Mouse (Mus musculus): ENCODE results near the gene St6galnac5. TPM values are rescaled to one million over a fixed set of nuclear protein-coding genes. Genes with fewer than 3 reads are reported as not detected.
A peak's percentile ranks its signal among the peaks of the same experiment; 100 is the strongest.

The St6galnac5 gene
- polyA plus RNA-seq, 1 experiment from 2014 or later = 0.27 TPM

- Histone ChIP-seq H3K27me3 (replicated peaks) (no peaks in the 10 kb centered on the region), H3K9me3 (peaks cover 3% of the 10 kb centered on the region; the same call in 1 of the 2 replicates), H3K9ac (no peak overlapping the region), H3K4me2 (no peak overlapping the region), H3K27ac (replicated peaks) (no peak overlapping the region), H3K4me1 (no peaks in the 10 kb centered on the region), H3K4me3 (no peak overlapping the region), H3K36me3 (no peaks in the 10 kb centered on the region)
- ATAC-seq (ENCODE audit: extremely low read depth, insufficient number of reproducible peaks, low FRiP score, low TSS enrichment) = peak; percentile 42; the same call in 1 of the 2 replicates
- WGBS = 84% methylated on average over 15 of the region's 15 CpGs
These were observed 32.7 kb downstream of the St6galnac5 start for GRCm38 (mm10) chr3:152949233-152949777.

DNA sequence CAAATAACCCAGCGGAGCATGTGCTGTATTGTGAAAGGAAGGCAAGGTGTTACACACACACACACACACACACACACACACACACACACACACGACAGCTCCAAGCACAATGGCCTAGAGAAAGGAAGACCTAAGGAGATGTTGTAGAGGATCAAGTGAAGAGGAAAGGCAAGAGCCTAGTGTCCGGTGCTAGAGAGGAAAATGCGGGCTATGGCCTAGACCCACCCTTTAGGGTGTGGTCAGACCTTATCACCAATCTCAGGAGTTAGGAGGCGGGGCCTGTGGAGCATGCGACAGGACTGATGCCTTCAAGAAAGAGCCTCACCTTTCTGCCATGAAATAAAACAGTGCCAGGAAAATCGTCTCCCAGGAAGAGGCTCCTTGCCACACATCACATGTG is 33.5 kb downstream of the St6galnac5 start:
- Histone ChIP-seq H3K4me1 (no peaks in the 10 kb centered on the region), H3K36me3 (no peaks in the 10 kb centered on the region), H3K27ac (replicated peaks) (no peak overlapping the region), H3K4me3 (no peak overlapping the region), H3K9me3 (peaks cover 3% of the 10 kb centered on the region; the same call in 1 of the 2 replicates), H3K4me2 (no peak overlapping the region), H3K27me3 (replicated peaks) (no peaks in the 10 kb centered on the region), H3K9ac (no peak overlapping the region)
- no peak for ATAC-seq (ENCODE audit: extremely low read depth, insufficient number of reproducible peaks, low FRiP score, low TSS enrichment)
- 76% methylated on average over 7 of the region's 7 CpGs for WGBS

GRCm38 (mm10) chr3:152947031-152947640 is 34.9 kb downstream of the St6galnac5 start:
- no peak for ATAC-seq (ENCODE audit: extremely low read depth, insufficient number of reproducible peaks, low FRiP score, low TSS enrichment)
- no peaks in the 10 kb centered on the region for H3K27me3 ChIP-seq (replicated peaks)
- H3K4me1 ChIP-seq = no peaks in the 10 kb centered on the region
- H3K27ac ChIP-seq (replicated peaks) = no peak overlapping the region
- no peaks in the 10 kb centered on the region for H3K36me3 ChIP-seq
- 80% methylated on average over 11 of the region's 11 CpGs for WGBS
- peaks cover 3% of the 10 kb centered on the region; the same call in 1 of the 2 replicates for H3K9me3 ChIP-seq
- H3K4me2 ChIP-seq = no peak overlapping the region
- H3K9ac ChIP-seq = no peak overlapping the region
- H3K4me3 ChIP-seq = no peak overlapping the region

DNA sequence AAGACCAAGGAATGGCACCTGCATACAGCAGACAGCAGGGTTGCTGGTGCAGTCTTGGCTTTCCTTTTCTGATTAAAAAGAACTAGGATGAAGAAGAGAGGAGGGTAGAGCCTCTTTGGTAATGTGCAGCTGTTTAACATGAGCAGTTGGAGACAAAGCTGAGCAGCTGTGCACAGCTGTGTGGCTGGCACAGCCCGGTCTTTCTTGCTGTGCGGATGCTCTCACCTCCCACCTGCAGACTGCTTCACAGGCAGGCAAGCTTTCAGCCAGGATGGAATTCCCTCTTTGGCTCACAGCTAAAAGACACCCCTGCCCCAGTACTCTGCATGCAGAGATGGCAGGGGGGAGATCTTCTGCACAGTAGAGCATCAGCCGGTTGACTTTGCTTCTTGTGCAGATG is 37.3 kb downstream of the St6galnac5 start:
- ATAC-seq (ENCODE audit: extremely low read depth, insufficient number of reproducible peaks, low FRiP score, low TSS enrichment) = no peak
- H3K4me2 ChIP-seq = no peak overlapping the region
- H3K9ac ChIP-seq = no peak overlapping the region
- H3K27me3 ChIP-seq (replicated peaks) = no peaks in the 10 kb centered on the region
- no peaks in the 10 kb centered on the region for H3K9me3 ChIP-seq
- 83% methylated on average over 3 of the region's 3 CpGs for WGBS
- H3K4me3 ChIP-seq = no peak overlapping the region
- H3K36me3 ChIP-seq = no peaks in the 10 kb centered on the region
- H3K4me1 ChIP-seq = no peaks in the 10 kb centered on the region
- no peak overlapping the region for H3K27ac ChIP-seq (replicated peaks)

GRCm38 (mm10) chr3:152942985-152943384 is 39.1 kb downstream of the St6galnac5 start:
- Histone ChIP-seq H3K4me1 (no peaks in the 10 kb centered on the region), H3K4me2 (no peak overlapping the region), H3K4me3 (no peak overlapping the region), H3K27ac (replicated peaks) (no peak overlapping the region), H3K9me3 (no peaks in the 10 kb centered on the region), H3K36me3 (no peaks in the 10 kb centered on the region), H3K9ac (no peak overlapping the region), H3K27me3 (replicated peaks) (no peaks in the 10 kb centered on the region)
- ATAC-seq (ENCODE audit: extremely low read depth, insufficient number of reproducible peaks, low FRiP score, low TSS enrichment) = no peak
- 64% methylated on average over 11 of the region's 11 CpGs for WGBS

DNA sequence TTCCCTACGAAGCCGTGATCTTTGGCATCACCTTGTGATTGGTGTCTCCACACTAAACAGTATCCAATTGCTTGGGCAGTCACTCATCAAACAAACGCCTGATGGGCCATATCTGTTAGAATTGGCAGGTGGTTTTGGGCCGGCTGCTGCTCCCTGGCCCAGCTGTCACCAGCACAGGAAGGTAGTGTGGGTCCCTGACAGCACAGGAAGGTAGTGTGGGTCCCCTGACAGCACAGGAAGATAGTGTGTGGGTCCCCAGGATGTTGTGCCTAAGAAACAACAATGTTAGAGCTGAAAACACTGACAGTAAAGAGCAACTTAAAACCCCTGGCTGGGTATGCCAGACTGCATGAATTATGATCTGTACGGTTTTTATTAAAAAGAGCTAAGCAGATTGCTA is 40.4 kb downstream of the St6galnac5 start:
- no peaks in the 10 kb centered on the region for H3K9me3 ChIP-seq
- no peaks in the 10 kb centered on the region for H3K27me3 ChIP-seq (replicated peaks)
- no peak overlapping the region for H3K4me2 ChIP-seq
- no peak for ATAC-seq (ENCODE audit: extremely low read depth, insufficient number of reproducible peaks, low FRiP score, low TSS enrichment)
- no peaks in the 10 kb centered on the region for H3K4me1 ChIP-seq
- 69% methylated on average over 5 of the region's 5 CpGs for WGBS
- no peak overlapping the region for H3K9ac ChIP-seq
- no peaks in the 10 kb centered on the region for H3K36me3 ChIP-seq
- no peak overlapping the region for H3K4me3 ChIP-seq
- H3K27ac ChIP-seq (replicated peaks) = no peak overlapping the region

DNA sequence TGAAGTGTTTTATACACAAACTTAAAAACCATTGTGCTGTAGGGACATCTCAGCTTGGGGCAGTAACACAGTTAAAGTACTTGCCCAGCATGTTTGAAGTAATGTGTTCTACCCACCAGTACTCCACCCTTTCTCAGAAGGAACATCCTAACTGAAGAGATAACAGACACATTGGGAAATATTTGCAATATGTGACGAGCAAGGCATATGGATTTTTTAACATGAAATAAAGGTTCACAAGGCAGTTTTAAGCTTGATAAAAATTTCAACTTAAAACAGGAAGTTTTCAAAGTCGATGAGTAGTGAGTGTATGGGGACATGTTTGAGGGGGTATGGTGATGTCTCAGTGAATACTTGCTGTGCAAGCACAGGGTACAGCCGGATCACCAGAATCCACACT is 45.7 kb downstream of the St6galnac5 start:
- WGBS = 81% methylated on average over 3 of the region's 3 CpGs
- no peak for ATAC-seq (ENCODE audit: extremely low read depth, insufficient number of reproducible peaks, low FRiP score, low TSS enrichment)
- H3K9ac ChIP-seq = no peak overlapping the region
- H3K4me1 ChIP-seq = no peaks in the 10 kb centered on the region
- no peaks in the 10 kb centered on the region for H3K27me3 ChIP-seq (replicated peaks)
- H3K4me2 ChIP-seq = no peak overlapping the region
- H3K9me3 ChIP-seq = no peaks in the 10 kb centered on the region
- H3K36me3 ChIP-seq = no peaks in the 10 kb centered on the region
- no peak overlapping the region for H3K27ac ChIP-seq (replicated peaks)
- no peak overlapping the region for H3K4me3 ChIP-seq

GRCm38 (mm10) chr3:152933737-152934136 is 48.3 kb downstream of the St6galnac5 start:
- H3K4me2 ChIP-seq = no peak overlapping the region
- H3K9ac ChIP-seq = no peak overlapping the region
- peaks cover 11% of the 10 kb centered on the region for H3K4me1 ChIP-seq
- no peaks in the 10 kb centered on the region for H3K9me3 ChIP-seq
- no peak overlapping the region for H3K27ac ChIP-seq (replicated peaks)
- 88% methylated on average over 3 of the region's 3 CpGs for WGBS
- no peaks in the 10 kb centered on the region for H3K36me3 ChIP-seq
- H3K27me3 ChIP-seq (replicated peaks) = no peaks in the 10 kb centered on the region; the same call in 1 of the 2 replicates
- no peak overlapping the region for H3K4me3 ChIP-seq
- no peak for ATAC-seq (ENCODE audit: extremely low read depth, insufficient number of reproducible peaks, low FRiP score, low TSS enrichment)

DNA sequence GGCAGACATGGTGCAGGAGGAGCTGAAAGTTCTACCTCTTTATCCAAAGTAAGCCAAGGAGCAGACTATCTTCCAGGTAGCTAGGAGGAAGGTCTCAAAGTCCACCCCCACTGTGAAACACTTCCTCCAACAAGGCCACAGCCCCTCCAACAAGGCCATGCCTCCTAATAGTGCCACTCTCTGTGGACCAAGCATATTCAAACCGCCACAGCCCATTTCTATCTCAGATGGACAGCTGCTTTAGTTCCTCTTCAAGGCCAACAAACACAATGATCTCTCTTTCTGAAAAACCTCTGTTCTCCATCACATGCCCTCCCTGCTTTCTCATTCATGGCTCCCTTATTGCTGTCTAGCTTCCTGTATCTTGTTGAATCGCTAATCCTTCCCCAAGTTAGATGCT is 49.5 kb downstream of the St6galnac5 start:
- WGBS = 82% methylated on average over 2 of the region's 2 CpGs
- no peak overlapping the region for H3K4me3 ChIP-seq
- no peaks in the 10 kb centered on the region for H3K36me3 ChIP-seq
- no peak overlapping the region for H3K27ac ChIP-seq (replicated peaks)
- no peak overlapping the region for H3K9ac ChIP-seq
- H3K9me3 ChIP-seq = no peaks in the 10 kb centered on the region
- peaks cover 18% of the 10 kb centered on the region for H3K4me1 ChIP-seq
- H3K4me2 ChIP-seq = no peak overlapping the region
- H3K27me3 ChIP-seq (replicated peaks) = no peaks in the 10 kb centered on the region; the same call in 1 of the 2 replicates
- no peak for ATAC-seq (ENCODE audit: extremely low read depth, insufficient number of reproducible peaks, low FRiP score, low TSS enrichment)

DNA sequence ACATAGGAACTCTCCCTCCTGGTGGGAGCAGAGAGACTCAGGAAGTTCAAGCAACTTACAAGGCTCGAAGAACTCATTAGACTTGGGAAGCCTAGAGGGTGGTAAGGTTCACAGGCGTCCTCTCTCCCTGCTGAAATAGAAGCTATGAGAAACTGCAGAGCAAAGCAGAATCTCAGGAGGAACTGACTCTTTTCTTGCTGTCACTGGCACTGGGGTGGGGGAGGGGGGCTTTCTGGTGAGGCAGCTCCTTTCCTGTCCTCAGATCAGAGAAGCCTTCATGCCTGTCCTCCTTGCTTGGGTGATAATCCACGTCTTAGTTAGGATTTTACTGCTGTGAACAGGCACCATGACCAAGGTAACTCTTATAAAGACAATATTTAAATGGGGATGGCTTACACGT is 50.0 kb downstream of the St6galnac5 start:
- Histone ChIP-seq H3K4me1 (peaks cover 18% of the 10 kb centered on the region), H3K9me3 (no peaks in the 10 kb centered on the region), H3K36me3 (no peaks in the 10 kb centered on the region), H3K27ac (replicated peaks) (no peak overlapping the region), H3K4me2 (no peak overlapping the region), H3K4me3 (no peak overlapping the region), H3K27me3 (replicated peaks) (no peaks in the 10 kb centered on the region; the same call in none of the 2 replicates), H3K9ac (no peak overlapping the region)
- 62% methylated on average over 4 of the region's 4 CpGs for WGBS
- ATAC-seq (ENCODE audit: extremely low read depth, insufficient number of reproducible peaks, low FRiP score, low TSS enrichment) = no peak

- ATAC-seq (ENCODE audit: extremely low read depth, insufficient number of reproducible peaks, low FRiP score, low TSS enrichment) = no peak
- Histone ChIP-seq H3K9me3 (no peaks in the 10 kb centered on the region), H3K4me2 (no peak overlapping the region), H3K4me3 (no peak overlapping the region), H3K4me1 (peaks cover 18% of the 10 kb centered on the region), H3K27me3 (replicated peaks) (no peaks in the 10 kb centered on the region; the same call in none of the 2 replicates), H3K9ac (no peak overlapping the region), H3K27ac (replicated peaks) (no peak overlapping the region), H3K36me3 (no peaks in the 10 kb centered on the region)
- WGBS = 76% methylated on average over 3 of the region's 3 CpGs
These were observed 50.7 kb downstream of the St6galnac5 start for GRCm38 (mm10) chr3:152931354-152931753.

- Histone ChIP-seq H3K27ac (replicated peaks) (no peak overlapping the region), H3K9ac (no peak overlapping the region), H3K4me1 (peaks cover 18% of the 10 kb centered on the region), H3K36me3 (no peaks in the 10 kb centered on the region), H3K4me3 (no peak overlapping the region), H3K4me2 (no peak overlapping the region), H3K27me3 (replicated peaks) (peaks cover 2% of the 10 kb centered on the region), H3K9me3 (no peaks in the 10 kb centered on the region)
- no peak for ATAC-seq (ENCODE audit: extremely low read depth, insufficient number of reproducible peaks, low FRiP score, low TSS enrichment)
- WGBS = 80% methylated on average over 7 of the region's 7 CpGs
These were observed 52.2 kb downstream of the St6galnac5 start for GRCm38 (mm10) chr3:152929788-152930281.

All from heart, embryonic 13.5 days (tissue).